Mouse (Mus musculus): Measurements from ENCODE around the gene Nup210l. TPM values are rescaled to one million over a fixed set of nuclear protein-coding genes. Genes with fewer than 3 reads are reported as not detected.
"Not testable (repeated sequence)": the region's sequence is repeated elsewhere in the genome, so short reads cannot be mapped to it uniquely, and the experiment has no call there.

Nup210l gene
- polyA plus RNA-seq, 1 experiment from 2014 or later: 0.50 TPM

- no peak for DNase-seq (ENCODE audit: low spot score)
- WGBS: 86% methylated on average over 2 of the region's 2 CpGs
These were observed 1.7 kb upstream of the Nup210l start for GRCm38 (mm10) chr3:90102239-90102638.

GRCm38 (mm10) chr3:90103176-90103575, 756 bp upstream of the Nup210l start:
- Histone ChIP-seq H3K27ac (no peak overlapping the region), H3K4me1 (replicated peaks) (no peaks in the 10 kb centered on the region), H3K4me3 (no peak overlapping the region), H3K27me3 (ENCODE audit: insufficient read depth, poor library complexity, severe bottlenecking) (no peaks in the 10 kb centered on the region), H3K36me3 (peaks cover 51% of the 10 kb centered on the region), H3K9me3 (no peaks in the 10 kb centered on the region)
- DNase-seq (ENCODE audit: low spot score): no peak
- WGBS: 88% methylated on average over 2 of the region's 2 CpGs

More at GRCm38 (mm10) chr3:90102239-90102638, 1.7 kb upstream of the Nup210l start:
- Histone ChIP-seq H3K36me3 (peaks cover 61% of the 10 kb centered on the region), H3K4me1 (replicated peaks) (no peaks in the 10 kb centered on the region), H3K27me3 (ENCODE audit: insufficient read depth, poor library complexity, severe bottlenecking) (no peaks in the 10 kb centered on the region), H3K9me3 (no peaks in the 10 kb centered on the region), H3K4me3 (no peak overlapping the region), H3K27ac (no peak overlapping the region)

DNA sequence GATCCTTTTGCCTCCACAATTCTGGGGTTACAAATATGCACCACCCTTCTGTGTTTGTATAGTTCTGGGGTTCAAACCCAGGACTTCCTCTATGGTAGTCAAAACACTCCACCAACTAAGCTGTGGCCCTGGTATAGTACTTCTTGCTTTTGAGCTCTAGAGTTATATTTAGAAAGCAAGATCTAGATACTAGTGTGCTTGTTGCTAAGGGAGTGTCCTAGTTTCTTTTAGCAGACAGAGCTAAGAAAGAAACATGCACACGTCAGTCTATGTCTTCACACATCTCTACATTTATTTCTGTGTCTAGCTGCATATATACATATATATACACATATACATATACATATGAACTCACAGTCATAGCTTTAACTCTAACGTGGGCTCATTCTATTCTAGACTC, 7.8 kb downstream of the Nup210l start:
- DNase-seq (ENCODE audit: low spot score): no peak
- 83% methylated on average over 2 of the region's 2 CpGs for WGBS

GRCm38 (mm10) chr3:90114342-90114741, 10.4 kb downstream of the Nup210l start:
- DNase-seq (ENCODE audit: low spot score): no peak
- no peak overlapping the region for H3K4me3 ChIP-seq
- 85% methylated on average over 2 of the region's 2 CpGs for WGBS
- H3K27ac ChIP-seq: no peak overlapping the region
- no peaks in the 10 kb centered on the region for H3K36me3 ChIP-seq
- H3K9me3 ChIP-seq: no peaks in the 10 kb centered on the region
- no peaks in the 10 kb centered on the region for H3K27me3 ChIP-seq (ENCODE audit: insufficient read depth, poor library complexity, severe bottlenecking)
- H3K4me1 ChIP-seq (replicated peaks): no peaks in the 10 kb centered on the region

More for the DNA sequence above, 7.8 kb downstream of the Nup210l start:
- no peaks in the 10 kb centered on the region for H3K27me3 ChIP-seq (ENCODE audit: insufficient read depth, poor library complexity, severe bottlenecking)
- H3K27ac ChIP-seq: no peak overlapping the region
- H3K4me3 ChIP-seq: no peak overlapping the region
- no peaks in the 10 kb centered on the region for H3K4me1 ChIP-seq (replicated peaks)
- H3K36me3 ChIP-seq: no peaks in the 10 kb centered on the region
- no peaks in the 10 kb centered on the region for H3K9me3 ChIP-seq

- no peaks in the 10 kb centered on the region for H3K4me1 ChIP-seq (replicated peaks)
- 87% methylated on average over 3 of the region's 3 CpGs for WGBS
- no peak for DNase-seq (ENCODE audit: low spot score)
- H3K27ac ChIP-seq: no peak overlapping the region
- H3K27me3 ChIP-seq (ENCODE audit: insufficient read depth, poor library complexity, severe bottlenecking): no peaks in the 10 kb centered on the region
- no peaks in the 10 kb centered on the region for H3K9me3 ChIP-seq
- no peaks in the 10 kb centered on the region for H3K36me3 ChIP-seq
- no peak overlapping the region for H3K4me3 ChIP-seq
These were observed 11.6 kb downstream of the Nup210l start for GRCm38 (mm10) chr3:90115526-90115925.

DNA sequence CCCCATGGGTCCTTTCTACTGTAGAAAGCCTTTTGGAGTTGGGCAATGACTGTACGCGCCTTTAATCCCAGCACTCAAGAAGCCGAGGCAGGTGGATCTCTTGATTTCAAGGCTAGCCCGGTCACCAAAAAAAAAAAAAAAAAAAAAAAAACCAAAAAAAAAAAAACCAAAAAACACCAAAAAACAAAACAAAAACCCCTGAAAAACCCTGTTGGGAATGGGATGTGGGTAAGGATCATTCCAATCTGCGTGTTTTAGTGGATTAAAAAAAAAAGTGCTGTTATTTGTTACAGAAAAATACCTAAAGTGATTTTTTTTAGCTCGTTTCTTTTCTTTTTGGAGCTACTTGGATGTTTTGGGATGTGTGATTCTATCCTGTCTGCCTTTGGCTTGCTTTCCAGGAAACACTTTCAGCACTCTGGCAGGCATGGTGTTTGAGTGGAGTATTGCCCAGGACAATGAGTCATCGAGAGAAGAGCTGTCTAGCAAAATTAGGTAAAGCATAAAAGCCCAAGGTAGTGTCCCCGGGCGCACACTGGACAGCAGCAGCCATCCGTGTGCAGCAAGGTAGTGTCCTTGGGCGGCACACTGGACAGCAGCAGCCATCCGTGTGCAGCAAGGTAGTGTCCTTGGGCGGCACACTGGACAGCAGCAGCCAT, 14.3 kb downstream of the Nup210l start:
- Histone ChIP-seq H3K27me3 (ENCODE audit: insufficient read depth, poor library complexity, severe bottlenecking) (no peaks in the 10 kb centered on the region), H3K36me3 (no peaks in the 10 kb centered on the region), H3K4me3 (no peak overlapping the region), H3K27ac (no peak overlapping the region), H3K9me3 (no peaks in the 10 kb centered on the region), H3K4me1 (replicated peaks) (no peaks in the 10 kb centered on the region)
- WGBS: 92% methylated on average over 13 of the region's 13 CpGs
- no peak for DNase-seq (ENCODE audit: low spot score)

DNA sequence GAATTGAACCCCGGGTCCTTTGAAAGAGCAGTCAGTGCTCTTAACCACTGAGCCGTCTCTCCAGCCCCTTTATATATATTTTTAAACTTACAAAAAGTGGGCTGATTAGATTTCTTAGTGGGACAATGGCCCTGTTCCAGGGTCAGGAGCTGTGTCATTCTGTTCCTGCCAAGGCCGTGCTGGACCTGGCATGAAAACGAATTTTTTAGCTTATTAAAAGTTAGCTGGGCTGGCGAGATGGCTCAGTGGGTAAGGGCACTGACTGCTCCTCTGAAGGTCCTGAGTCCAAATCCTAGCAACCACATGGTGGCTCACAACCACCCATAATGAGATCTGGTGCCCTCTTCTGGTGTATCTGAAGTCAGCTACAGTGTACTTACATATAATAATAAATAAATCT, 18.1 kb downstream of the Nup210l start:
- DNase-seq (ENCODE audit: low spot score); H3K27ac ChIP-seq: not testable (repeated sequence)
- 78% methylated on average over 5 of the region's 5 CpGs for WGBS

GRCm38 (mm10) chr3:90125710-90126109, 21.8 kb downstream of the Nup210l start:
- Histone ChIP-seq H3K9me3 (no peaks in the 10 kb centered on the region), H3K4me1 (replicated peaks) (no peaks in the 10 kb centered on the region), H3K27ac (no peak overlapping the region), H3K27me3 (ENCODE audit: insufficient read depth, poor library complexity, severe bottlenecking) (no peaks in the 10 kb centered on the region), H3K4me3 (no peak overlapping the region), H3K36me3 (no peaks in the 10 kb centered on the region)
- DNase-seq (ENCODE audit: low spot score): no peak
- 79% methylated on average over 5 of the region's 5 CpGs for WGBS

More for the DNA sequence above, 18.1 kb downstream of the Nup210l start:
- H3K4me1 ChIP-seq (replicated peaks); H3K4me3 ChIP-seq; H3K27me3 ChIP-seq (ENCODE audit: insufficient read depth, poor library complexity, severe bottlenecking); H3K36me3 ChIP-seq; H3K9me3 ChIP-seq: not testable (repeated sequence)

DNA sequence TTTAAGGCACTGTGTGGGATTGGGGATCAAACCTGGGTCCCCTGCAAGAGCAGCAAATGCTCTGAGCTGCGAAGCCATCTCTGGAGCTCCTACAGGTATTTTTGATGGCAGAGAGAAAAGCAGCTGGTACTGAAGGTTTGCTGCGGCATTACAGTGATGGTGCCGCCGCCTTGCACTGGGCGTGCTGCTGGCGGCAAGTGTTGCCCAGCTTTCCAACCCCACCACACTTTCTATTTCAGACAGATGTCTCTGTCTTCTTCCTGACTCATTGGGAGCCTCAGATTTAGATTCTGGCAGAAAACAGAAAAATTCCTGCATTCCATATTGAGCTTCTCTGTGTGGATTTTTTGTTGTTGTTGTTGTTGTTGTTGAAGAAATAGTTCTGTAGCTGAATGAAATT, 23.9 kb downstream of the Nup210l start:
- Histone ChIP-seq H3K36me3 (no peaks in the 10 kb centered on the region), H3K4me3 (no peak overlapping the region), H3K27ac (no peak overlapping the region), H3K4me1 (replicated peaks) (no peaks in the 10 kb centered on the region), H3K9me3 (no peaks in the 10 kb centered on the region), H3K27me3 (ENCODE audit: insufficient read depth, poor library complexity, severe bottlenecking) (no peaks in the 10 kb centered on the region)
- 91% methylated on average over 6 of the region's 6 CpGs for WGBS
- no peak for DNase-seq (ENCODE audit: low spot score)

- 91% methylated on average over 3 of the region's 3 CpGs for WGBS
- H3K27me3 ChIP-seq (ENCODE audit: insufficient read depth, poor library complexity, severe bottlenecking): no peaks in the 10 kb centered on the region
These were observed 28.8 kb downstream of the Nup210l start for GRCm38 (mm10) chr3:90132745-90133144.

GRCm38 (mm10) chr3:90133331-90133730, 29.4 kb downstream of the Nup210l start:
- WGBS: 90% methylated on average over 1 of the region's 1 CpGs
- H3K27me3 ChIP-seq (ENCODE audit: insufficient read depth, poor library complexity, severe bottlenecking): no peaks in the 10 kb centered on the region
- DNase-seq (ENCODE audit: low spot score): no peak
- H3K9me3 ChIP-seq: no peaks in the 10 kb centered on the region
- H3K4me1 ChIP-seq (replicated peaks): no peaks in the 10 kb centered on the region
- H3K27ac ChIP-seq: no peak overlapping the region
- H3K36me3 ChIP-seq: no peaks in the 10 kb centered on the region
- H3K4me3 ChIP-seq: no peak overlapping the region

More at GRCm38 (mm10) chr3:90132745-90133144, 28.8 kb downstream of the Nup210l start:
- Histone ChIP-seq H3K27ac (no peak overlapping the region), H3K4me1 (replicated peaks) (no peaks in the 10 kb centered on the region), H3K9me3 (no peaks in the 10 kb centered on the region), H3K36me3 (no peaks in the 10 kb centered on the region), H3K4me3 (no peak overlapping the region)
- no peak for DNase-seq (ENCODE audit: low spot score)

DNA sequence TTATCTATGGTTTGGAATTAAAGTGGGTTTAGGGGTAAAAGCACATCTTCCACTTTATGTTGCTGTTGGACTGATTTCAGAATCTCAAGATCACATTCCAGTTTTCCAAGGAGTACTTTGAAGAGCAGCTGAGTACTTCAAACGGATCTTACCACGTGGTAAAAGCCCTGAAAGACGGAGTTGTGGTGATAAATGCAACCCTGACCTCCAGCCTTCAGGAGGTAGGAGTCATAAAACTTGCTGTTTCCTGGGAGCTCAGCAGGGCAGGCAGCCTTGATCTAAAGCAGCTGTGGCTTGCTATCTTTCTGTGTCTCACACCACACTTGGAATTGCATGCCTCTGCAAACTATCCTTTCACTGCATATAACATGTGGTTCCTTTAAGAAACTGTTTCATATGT, 30.6 kb downstream of the Nup210l start:
- 73% methylated on average over 3 of the region's 3 CpGs for WGBS
- no peak overlapping the region for H3K27ac ChIP-seq
- H3K36me3 ChIP-seq: no peaks in the 10 kb centered on the region
- H3K4me3 ChIP-seq: no peak overlapping the region
- no peaks in the 10 kb centered on the region for H3K27me3 ChIP-seq (ENCODE audit: insufficient read depth, poor library complexity, severe bottlenecking)
- no peaks in the 10 kb centered on the region for H3K9me3 ChIP-seq
- H3K4me1 ChIP-seq (replicated peaks): no peaks in the 10 kb centered on the region
- DNase-seq (ENCODE audit: low spot score): no peak

DNA sequence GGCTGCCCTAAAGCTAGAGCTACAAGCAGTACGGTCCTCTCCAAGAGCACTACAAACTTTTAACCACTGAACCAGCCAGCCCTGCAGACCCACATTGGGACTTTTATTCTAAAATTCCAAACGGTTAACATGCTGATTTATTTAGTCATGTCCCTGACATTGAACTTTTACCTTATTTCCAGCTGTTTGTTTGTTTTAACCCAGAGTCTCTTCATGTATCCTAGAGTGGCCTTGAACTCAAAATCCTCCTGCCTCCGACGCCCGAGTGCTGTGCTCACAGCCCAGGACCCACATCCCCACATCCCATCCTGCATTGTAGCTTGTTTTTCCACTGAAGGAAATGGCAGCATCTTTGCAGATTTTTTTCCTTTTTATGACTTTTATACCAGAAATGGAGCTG, 31.1 kb downstream of the Nup210l start:
- no peaks in the 10 kb centered on the region for H3K4me1 ChIP-seq (replicated peaks)
- no peaks in the 10 kb centered on the region for H3K27me3 ChIP-seq (ENCODE audit: insufficient read depth, poor library complexity, severe bottlenecking)
- H3K36me3 ChIP-seq: no peaks in the 10 kb centered on the region
- 87% methylated on average over 5 of the region's 5 CpGs for WGBS
- no peak for DNase-seq (ENCODE audit: low spot score)
- no peak overlapping the region for H3K4me3 ChIP-seq
- H3K9me3 ChIP-seq: no peaks in the 10 kb centered on the region
- H3K27ac ChIP-seq: no peak overlapping the region

DNA sequence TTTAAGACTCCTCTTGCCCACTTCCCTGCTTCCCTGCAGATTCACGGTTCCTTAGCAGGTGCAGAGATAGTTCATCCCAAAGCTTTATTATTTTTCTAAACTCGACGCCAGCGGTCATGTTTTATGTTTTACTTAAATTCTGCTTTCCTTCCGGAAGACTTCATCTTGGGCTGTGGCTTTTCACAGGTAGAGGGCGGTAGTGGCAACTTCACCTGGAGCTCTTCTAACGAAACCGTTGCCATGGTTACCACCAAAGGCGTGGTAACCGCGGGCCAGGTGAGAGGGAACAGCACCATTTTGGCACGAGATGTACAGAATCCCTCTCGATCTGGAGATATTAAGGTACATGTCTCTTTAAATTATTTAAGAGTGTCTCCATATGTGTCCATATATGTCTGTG, 32.7 kb downstream of the Nup210l start:
- DNase-seq (ENCODE audit: low spot score): no peak
- WGBS: 37% methylated on average over 13 of the region's 13 CpGs
- no peaks in the 10 kb centered on the region for H3K27me3 ChIP-seq (ENCODE audit: insufficient read depth, poor library complexity, severe bottlenecking)

More for the DNA sequence above, 32.7 kb downstream of the Nup210l start:
- no peak overlapping the region for H3K4me3 ChIP-seq
- no peak overlapping the region for H3K27ac ChIP-seq
- no peaks in the 10 kb centered on the region for H3K4me1 ChIP-seq (replicated peaks)
- no peaks in the 10 kb centered on the region for H3K9me3 ChIP-seq
- no peaks in the 10 kb centered on the region for H3K36me3 ChIP-seq

Data from hindbrain, embryonic 10.5 days (tissue).